Mouse (Mus musculus) thymus, adult 2 months (tissue): Measurements from ENCODE around the gene Akap7.

Experiments
- CTCF ChIP-seq: fragments of 200-500 bp; IDR thresholded peaks from 2 replicates; pipeline ENCODE4 v1.5.1; 2012; ENCODE audit warnings: mild to moderate bottlenecking, control low read depth, low read length, moderate library complexity, borderline replicate concordance; ENCODE audit not compliant: control insufficient read depth, poor library complexity, insufficient read depth; ENCODE audit errors: extremely low read depth
- POLR2A ChIP-seq: fragments of 200-500 bp; IDR thresholded peaks from 2 replicates; pipeline ENCODE4 v1.6.1; 2012; ENCODE audit warnings: mild to moderate bottlenecking, low read length, control low read depth, moderate library complexity; ENCODE audit not compliant: control insufficient read depth, poor library complexity, insufficient read depth; ENCODE audit errors: extremely low read depth

GRCm38 (mm10) chr10:25144787-25145761 is 162.6 kb downstream of the Akap7 start:
- TF ChIP-seq CTCF (no peak), POLR2A (no peak)
